Mouse (Mus musculus) spleen, postnatal 36 days (tissue): ENCODE results near the gene Hadhb.
A peak's percentile ranks its signal among the peaks of the same experiment; 100 is the strongest.

Source experiments
- DNase-seq, 2 experiments: peaks; one replicate each; pipeline ENCODE4 v3.0.0; 2022; ENCODE audit warnings: low spot score in 2 of 2, mixed read lengths in 1 of 2

Hadhb gene

GRCm38 (mm10) chr5:30154474-30155394 lies at the start of gene Hadhb, which contains the start of gene Hadha:
Hadhb (plus strand) TSS chr5:30155248.
Hadha (minus strand) TSS chr5:30155162.
- DNase-seq = peak; percentile 91 to 92

- no peak for DNase-seq
Observed at GRCm38 (mm10) chr5:30105668-30106300, 49.3 kb upstream of the Hadhb start, which contains the start of gene 3110082J24Rik. 3110082J24Rik (minus strand) TSS chr5:30106086.

DNA sequence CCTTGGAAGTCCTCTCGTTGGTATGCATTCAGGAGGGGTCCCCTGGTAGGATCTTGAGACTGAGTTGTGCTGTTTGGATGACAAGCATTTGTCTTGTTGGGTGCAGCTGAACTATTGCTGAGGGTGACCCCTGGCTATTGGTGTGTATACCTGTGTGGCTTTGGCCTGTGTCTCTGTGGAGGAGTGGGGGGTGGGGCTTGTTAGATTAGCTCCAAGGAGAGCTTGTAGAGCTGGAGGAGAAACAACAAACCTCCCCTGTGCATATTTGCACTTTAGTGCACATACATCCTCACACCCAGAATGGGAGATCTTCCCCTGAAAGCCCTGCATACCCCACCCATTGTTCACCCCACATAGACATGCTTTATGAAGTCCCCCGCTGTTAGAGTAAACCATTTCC lies 48.3 kb upstream of the Hadhb start:
- DNase-seq = no peak

DNA sequence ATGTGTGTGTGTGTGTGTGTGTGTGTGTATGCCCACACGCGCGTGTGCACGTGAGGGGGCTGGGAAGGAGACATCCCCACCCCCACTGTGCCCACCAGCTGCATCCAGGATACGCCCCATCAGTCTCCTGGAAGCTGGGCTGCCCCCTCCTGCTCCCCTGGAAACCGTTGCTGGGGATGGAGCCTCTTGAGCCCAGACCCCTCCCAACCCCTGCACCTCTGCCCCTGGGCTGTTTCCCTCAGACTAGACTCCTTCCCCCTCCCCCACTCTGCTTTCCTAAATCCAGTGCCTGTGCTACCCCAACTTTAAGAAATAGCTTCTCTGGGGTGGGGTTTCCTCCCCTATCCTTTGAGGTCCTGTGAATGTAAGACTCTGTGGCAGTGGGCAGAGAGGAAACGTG lies 47.9 kb upstream of the Hadhb start:
- DNase-seq = no peak

DNA sequence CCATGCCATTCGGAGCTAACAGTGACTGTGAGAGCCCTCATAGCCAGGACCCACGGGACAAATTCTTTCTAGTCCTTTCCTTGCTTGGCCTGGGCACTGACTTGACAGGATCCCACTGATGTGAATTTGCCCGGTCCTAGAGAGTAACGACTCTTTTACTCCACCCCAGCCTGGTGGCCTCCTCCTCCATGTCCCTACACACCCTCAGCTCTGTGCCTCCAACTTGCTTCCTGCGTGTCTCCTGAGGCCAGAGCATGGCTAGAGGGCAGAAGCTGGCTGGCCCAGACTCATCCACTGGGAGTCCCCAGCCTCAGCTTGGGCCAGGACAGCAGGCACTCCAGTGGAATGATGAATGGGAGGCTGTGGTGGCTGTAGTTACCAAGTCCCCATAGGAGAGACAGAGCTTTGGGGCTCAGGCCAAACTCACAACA lies 47.4 kb upstream of the Hadhb start:
- no peak for DNase-seq

DNA sequence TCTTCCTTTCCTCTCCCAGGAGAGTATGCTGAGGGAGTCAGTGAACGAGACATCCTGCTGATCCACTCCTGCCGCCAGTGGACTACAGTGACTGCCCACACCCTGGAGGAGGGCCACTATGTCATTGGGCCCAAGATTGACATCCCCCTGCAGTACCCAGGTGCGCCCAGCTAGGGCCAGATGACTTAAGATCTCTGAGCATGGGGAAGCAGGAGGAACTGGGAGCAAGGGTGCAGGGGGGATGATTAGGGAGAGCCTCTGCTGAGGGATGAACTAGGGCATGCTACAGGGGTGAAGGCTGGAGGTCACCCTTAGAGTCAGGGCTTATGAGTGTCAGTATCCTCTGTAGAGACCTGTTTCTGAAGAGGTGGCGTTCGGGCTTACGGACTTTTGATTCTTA lies 46.8 kb upstream of the Hadhb start:
- no peak for DNase-seq

- DNase-seq = no peak
Observed at GRCm38 (mm10) chr5:30109899-30110298, 45.1 kb upstream of the Hadhb start.

DNA sequence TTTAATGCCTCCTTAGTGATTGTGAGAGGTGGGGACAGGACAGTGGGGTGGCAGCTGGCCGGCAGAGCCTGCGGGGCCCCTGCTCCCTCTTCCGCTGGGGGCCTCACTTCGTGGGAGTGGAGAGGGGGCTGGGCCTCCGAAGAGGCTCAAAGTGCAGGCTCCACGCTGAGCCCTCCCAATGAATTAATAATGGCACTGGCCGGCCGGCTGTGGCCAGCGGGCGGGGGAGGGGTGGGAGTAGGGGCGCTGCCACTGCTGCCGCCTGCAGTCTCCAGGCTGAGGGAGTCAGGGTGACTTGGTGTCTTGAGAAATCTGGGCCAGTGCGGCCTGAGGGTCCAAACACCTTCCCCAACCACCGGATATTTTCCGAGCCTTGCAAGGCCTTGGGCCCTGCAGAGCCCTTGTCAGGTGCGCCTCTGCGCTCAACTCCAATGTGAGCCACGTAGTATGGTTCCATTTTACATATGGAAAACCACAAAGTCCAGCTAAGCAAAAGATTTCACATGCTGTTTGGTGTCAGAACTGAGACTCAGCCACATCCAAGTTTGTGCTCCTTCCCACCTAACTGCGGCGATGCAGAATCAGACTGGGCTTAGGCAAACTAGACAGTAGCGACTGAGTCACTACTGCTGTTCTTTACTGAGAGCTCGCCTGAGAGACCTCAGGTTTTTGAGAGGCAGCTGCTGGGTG lies 44.5 kb upstream of the Hadhb start:
- no peak for DNase-seq

DNA sequence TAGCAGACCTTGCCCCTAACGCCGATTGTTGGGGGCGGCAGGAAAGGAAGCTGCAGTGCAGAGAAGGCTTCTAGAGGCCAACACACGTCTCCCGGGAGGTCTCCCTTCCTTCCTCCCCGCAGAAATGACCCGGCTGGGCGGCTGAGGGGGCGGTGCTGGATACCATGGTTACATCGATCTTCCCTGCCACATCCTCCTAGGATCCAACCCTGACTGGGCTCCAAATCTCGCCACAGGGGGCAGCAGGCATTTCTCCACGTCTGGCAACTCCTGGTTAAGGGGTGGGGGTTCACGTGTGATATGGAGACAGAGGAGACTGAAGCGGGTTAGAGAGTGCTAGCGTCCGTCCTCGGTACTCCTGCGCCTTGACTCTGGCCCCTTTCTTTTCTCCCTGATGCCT lies 43.9 kb upstream of the Hadhb start:
- DNase-seq = no peak

- no peak for DNase-seq
Observed at GRCm38 (mm10) chr5:30111771-30112170, 43.3 kb upstream of the Hadhb start.

DNA sequence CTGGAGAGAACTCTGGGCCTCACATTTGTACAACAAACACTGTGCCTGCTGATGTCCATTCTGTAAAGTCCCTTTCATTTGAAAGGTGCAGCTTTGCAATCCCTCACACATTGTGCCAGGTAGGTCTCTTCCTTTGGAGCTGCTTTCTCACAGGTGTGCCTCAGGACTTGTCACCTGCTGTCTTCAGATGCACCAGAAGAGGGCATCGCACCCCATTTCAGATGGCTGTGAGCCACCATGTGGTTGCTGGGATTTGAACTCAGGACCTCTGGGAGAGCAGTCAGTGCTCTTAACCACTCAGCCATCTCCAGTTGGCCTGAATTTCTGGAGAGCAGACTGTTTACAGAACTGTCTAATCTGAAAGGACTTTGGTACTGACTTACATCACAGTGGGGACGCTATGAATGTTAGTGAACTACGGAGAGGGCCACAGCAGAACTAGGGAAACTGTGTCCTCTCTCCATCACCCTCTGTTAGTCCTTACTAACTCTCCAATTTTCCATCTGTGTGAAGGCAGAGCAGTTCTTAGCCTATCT lies 42.4 kb upstream of the Hadhb start:
- no peak for DNase-seq

DNA sequence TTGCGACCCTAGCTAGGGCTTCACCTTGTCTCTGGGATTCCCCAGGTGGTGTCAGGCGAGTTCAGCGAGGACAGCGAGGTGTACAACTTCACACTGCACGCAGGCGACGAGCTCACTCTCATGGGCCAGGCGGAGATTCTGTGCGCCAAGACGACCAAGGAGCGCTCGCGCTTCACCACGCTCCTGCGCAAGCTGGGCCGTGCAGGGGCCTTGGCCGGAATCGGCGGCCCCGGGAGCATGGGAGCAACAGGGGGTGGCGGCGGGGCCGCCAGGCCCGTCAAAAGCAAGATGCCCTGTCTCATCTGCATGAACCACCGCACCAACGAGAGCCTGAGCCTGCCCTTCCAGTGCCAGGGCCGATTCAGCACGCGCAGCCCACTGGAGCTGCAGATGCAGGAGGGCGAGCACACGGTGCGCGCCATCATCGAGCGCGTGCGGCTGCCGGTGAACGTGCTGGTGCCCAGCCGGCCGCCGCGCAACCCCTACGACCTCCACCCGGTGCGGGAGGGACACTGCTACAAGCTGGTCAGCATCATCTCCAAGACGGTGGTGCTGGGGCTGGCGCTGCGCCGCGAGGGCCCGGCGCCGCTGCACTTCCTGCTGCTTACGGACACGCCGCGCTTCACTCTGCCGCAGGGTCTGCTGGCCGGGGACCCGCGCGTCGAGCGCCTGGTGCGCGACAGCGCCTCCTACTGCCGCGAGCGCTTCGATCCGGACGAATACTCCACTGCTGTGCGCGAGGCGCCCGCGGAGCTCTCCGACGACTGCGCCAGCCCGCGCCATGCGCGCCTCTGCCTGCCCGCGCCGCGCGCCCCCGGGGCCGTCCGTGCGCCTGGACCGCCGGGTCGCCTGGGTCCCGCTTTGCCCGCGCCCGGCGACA lies 40.9 kb upstream of the Hadhb start:
- DNase-seq = peak; percentile 39 to 44

- no peak for DNase-seq
Observed at GRCm38 (mm10) chr5:30114761-30115140, 40.3 kb upstream of the Hadhb start.

DNA sequence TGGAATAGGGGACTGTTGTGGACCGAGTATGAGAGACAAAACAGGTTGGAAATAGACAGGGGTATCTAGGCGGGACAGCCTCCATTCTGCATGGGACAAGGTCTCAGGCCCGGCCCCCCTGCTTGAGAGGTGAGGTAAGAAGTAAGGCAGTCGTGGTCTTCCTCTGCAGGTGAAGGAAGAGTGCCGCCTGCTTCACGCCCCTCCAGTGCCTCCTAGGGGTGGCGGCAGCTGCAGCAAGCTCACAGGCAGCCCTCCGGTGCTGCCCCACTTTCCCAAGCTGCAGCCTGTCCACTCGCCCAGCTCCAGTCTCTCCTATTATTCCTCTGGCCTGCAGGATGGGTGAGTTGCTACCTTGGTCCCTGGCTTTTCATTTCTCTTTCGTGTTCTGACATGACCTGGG lies 39.3 kb upstream of the Hadhb start:
- no peak for DNase-seq

GRCm38 (mm10) chr5:30118018-30118417 lies 37.0 kb upstream of the Hadhb start:
- no peak for DNase-seq

- no peak for DNase-seq
Observed at GRCm38 (mm10) chr5:30119163-30119562, 35.9 kb upstream of the Hadhb start.

GRCm38 (mm10) chr5:30120106-30120505 lies 34.9 kb upstream of the Hadhb start:
- DNase-seq = no peak

DNA sequence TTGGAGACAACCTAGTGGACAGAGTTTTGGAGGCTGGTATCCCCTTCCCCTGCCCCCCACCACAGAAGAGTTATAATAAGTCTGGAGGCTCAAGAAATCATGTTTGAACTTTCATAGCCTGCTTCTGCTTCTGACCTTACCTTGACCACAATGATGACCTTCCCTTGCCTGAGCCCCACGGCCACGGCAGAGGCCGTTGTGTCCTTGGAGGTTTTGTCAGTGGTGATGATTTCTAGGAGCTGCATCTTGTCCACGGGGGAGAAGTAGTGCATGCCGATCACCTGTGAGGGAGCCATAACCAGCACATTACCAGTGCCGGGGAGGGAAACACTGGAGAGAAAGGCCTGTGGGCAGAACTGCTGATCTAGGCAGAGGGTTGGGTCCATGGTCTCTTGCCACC lies 32.6 kb upstream of the Hadhb start:
- DNase-seq = no peak

GRCm38 (mm10) chr5:30125587-30125986 lies 29.5 kb upstream of the Hadhb start:
- DNase-seq = no peak

- DNase-seq = no peak
Observed at GRCm38 (mm10) chr5:30126756-30127155, 28.3 kb upstream of the Hadhb start.
